26 mouse cellular contexts compared by ENCODE assay signal in genomic region chr16:22366040-22366439, GRCm38 (mm10).
DNase-seq lines count a peak whose midpoint lies in the region; TF ChIP-seq lines count a peak whose summit lies in the region.
"Had no signal": no experiment of that assay in that cellular context is flagged by ENCODE, and none has a peak within 500 bp of the region (broad histone marks: within the 10 kb centered on the region; RNA-seq: fewer than 3 reads in every experiment).

No protein-coding gene starts in this region.

- no peak overlapping the region for H3K4me3 ChIP-seq in layer of hippocampus, adult 2 months
- H3K4me3 ChIP-seq: embryonic facial prominence, embryonic 13.5 days; erythroblast, embryonic 14.5 days; forebrain, embryonic 12.5 days; limb, embryonic 10.5 days; liver, embryonic 15.5 days; lung, embryonic 15.5 days; neural tube, embryonic 12.5 days had no signal

- intact Hi-C loops in left cerebral cortex, postnatal 25 days (cut with DNase I) = loop anchor here (1.0 to 5.0 kb wide), 2 partner anchors 18 to 41 kb away; no protein-coding TSS in a partner anchor

- DNase-seq in layer of hippocampus, adult 2 months (ENCODE audit: low spot score in 2 of 2) = peak in 1 of 2 experiments; percentile 45
- DNase-seq in layer of hippocampus, postnatal 36 days = no peak
- DNase-seq in right cerebral cortex, adult 2 months (ENCODE audit: low spot score in 2 of 2) = peak; percentile 60 to 65
- no peak for DNase-seq in right cerebral cortex, postnatal 4 days
- peak; percentile 42 to 90 for DNase-seq in left cerebral cortex, postnatal 25 days (ENCODE audit: low spot score in 2 of 2)
- DNase-seq in telencephalon, adult 2 months (ENCODE audit: low read depth, low spot score) = peak; percentile 76
- no peak for DNase-seq in ovary, adult 18-20 months (ENCODE audit: low spot score)
- DNase-seq: adrenal gland, adult 8-10 months; cerebellum, adult 2 months; cerebellum, postnatal 25 days; embryo, embryonic 11 days; gastrocnemius, postnatal 36 days; heart, postnatal 4 days; kidney, adult 18-20 months; liver; lung, postnatal 36 days; midbrain, embryonic 14.5 days; thymus, postnatal 25 days had no signal

- no peak for TF ChIP-seq CTCF in layer of hippocampus, adult 2 months (conservative IDR thresholded peaks at IDR 0.05)

- peak overlapping the region; percentile 64 for H3K27ac ChIP-seq in layer of hippocampus, adult 2 months
- H3K27ac ChIP-seq: embryonic facial prominence, embryonic 13.5 days; forebrain, embryonic 12.5 days; hindbrain, embryonic 14.5 days; limb, embryonic 10.5 days; liver, embryonic 15.5 days; lung, embryonic 15.5 days; neural tube, embryonic 12.5 days had no signal

Comparison
In these comparisons a context has a peak if more than half of its experiments do, and no peak if none do; other contexts are left out.
1. DNase-seq: peak in right cerebral cortex, adult 2 months (2 of 2), left cerebral cortex, postnatal 25 days (2 of 2) and telencephalon, adult 2 months (single experiment); none in layer of hippocampus, postnatal 36 days (0 of 2), right cerebral cortex, postnatal 4 days (single experiment) and ovary, adult 18-20 months (single experiment).